Mouse (Mus musculus): ENCODE results near the gene Ccdc69. TPM values are rescaled to one million over a fixed set of nuclear protein-coding genes. Genes with fewer than 3 reads are reported as not detected.

Gene Ccdc69
- polyA plus RNA-seq, 1 experiment from 2014 or later: 3.7 TPM

Other genes starting within 250 kb of the Ccdc69 start
- 10.5 and 10.6 TPM in 2 replicates for gene Lyrm7, start 217.2 kb downstream of the Ccdc69 start, polyA plus RNA-seq (2015; fragmentation: Nextera tagmentation; extraction: Ambion mirVana)
- gene Hint1, start 211.7 kb downstream of the Ccdc69 start, polyA plus RNA-seq (2015; fragmentation: Nextera tagmentation; extraction: Ambion mirVana): 505 and 634 TPM in 2 replicates
- gene Gpx3, start 175.7 kb downstream of the Ccdc69 start, polyA plus RNA-seq (2015; fragmentation: Nextera tagmentation; extraction: Ambion mirVana): 174 and 187 TPM in 2 replicates
- 21.3 and 23.1 TPM in 2 replicates for gene Tnip1, start 115.2 kb downstream of the Ccdc69 start, polyA plus RNA-seq (2015; fragmentation: Nextera tagmentation; extraction: Ambion mirVana)
- gene Anxa6, start 44.7 kb downstream of the Ccdc69 start, polyA plus RNA-seq (2015; fragmentation: Nextera tagmentation; extraction: Ambion mirVana): 364 and 365 TPM in 2 replicates
- gene Gm2a, start 20.0 kb upstream of the Ccdc69 start, polyA plus RNA-seq (2015; fragmentation: Nextera tagmentation; extraction: Ambion mirVana): 26.5 and 28.8 TPM in 2 replicates
- gene Slc36a3, start 73.6 kb upstream of the Ccdc69 start, polyA plus RNA-seq (2015; fragmentation: Nextera tagmentation; extraction: Ambion mirVana): not detected in 2 replicates
- gene Slc36a2, start 106.9 kb upstream of the Ccdc69 start, polyA plus RNA-seq (2015; fragmentation: Nextera tagmentation; extraction: Ambion mirVana): 1.3 and 2.0 TPM in 2 replicates
- gene Slc36a1, start 126.2 kb upstream of the Ccdc69 start, polyA plus RNA-seq (2015; fragmentation: Nextera tagmentation; extraction: Ambion mirVana): 1.9 and 2.3 TPM in 2 replicates